Mouse (Mus musculus): ENCODE measurements around the gene Mvb12b. TPM values are rescaled to one million over a fixed set of nuclear protein-coding genes. Genes with fewer than 3 reads are reported as not detected.
A peak's percentile ranks its signal among the peaks of the same experiment; 100 is the strongest.

Gene Mvb12b
- polyA plus RNA-seq, 1 experiment from 2014 or later = 85.8 TPM

- no peak for ATAC-seq (replicated peaks)
- H3K36me3 ChIP-seq = peaks cover 37% of the 10 kb centered on the region
- no peaks in the 10 kb centered on the region for H3K27me3 ChIP-seq
- 75% methylated on average over 10 of the region's 10 CpGs for WGBS
- H3K4me3 ChIP-seq = no peak overlapping the region
- H3K4me2 ChIP-seq (replicated peaks) = no peak overlapping the region
- peaks cover 8% of the 10 kb centered on the region; the same call in 1 of the 2 replicates for H3K4me1 ChIP-seq
- no peak overlapping the region for H3K9ac ChIP-seq (replicated peaks)
- H3K9me3 ChIP-seq = no peaks in the 10 kb centered on the region
- H3K27ac ChIP-seq (replicated peaks) = peak overlapping the region; percentile 52; the same call in 1 of the 2 replicates
Measured at GRCm38 (mm10) chr2:33869689-33870343, 17.9 kb downstream of the Mvb12b start.

DNA sequence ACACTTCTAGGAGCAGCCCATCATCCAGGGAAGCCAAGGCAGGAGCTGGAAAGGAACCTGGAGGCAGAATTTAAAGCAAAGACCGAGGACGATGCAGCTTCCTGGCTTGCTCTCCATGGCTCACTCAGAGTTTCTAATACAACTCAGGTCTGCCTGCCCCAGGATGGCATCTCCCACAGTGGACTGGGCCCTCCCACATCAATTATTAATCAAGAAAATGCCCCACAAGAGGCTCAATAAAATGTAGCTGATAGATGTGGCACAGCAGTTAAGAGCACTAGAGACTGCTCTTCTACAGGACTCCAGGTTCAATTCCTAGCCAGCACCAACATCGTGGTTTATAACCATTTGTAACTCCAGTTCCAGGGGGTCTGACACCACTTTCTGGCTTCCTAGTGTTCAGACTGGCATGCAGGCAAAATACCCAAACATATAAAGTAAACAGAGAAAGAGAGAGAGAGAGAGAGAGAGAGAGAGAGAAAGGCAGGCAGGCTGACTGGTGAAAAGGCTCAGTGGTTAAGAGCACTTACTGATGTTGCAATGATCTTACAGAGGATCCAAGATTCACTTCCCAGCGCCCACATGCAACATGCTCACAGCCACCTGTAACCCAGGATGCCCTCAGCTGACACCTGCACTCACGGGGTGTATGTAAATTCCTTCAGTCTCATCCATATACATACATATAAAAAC, 18.6 kb downstream of the Mvb12b start:
- Histone ChIP-seq H3K4me2 (replicated peaks) (no peak overlapping the region), H3K9ac (replicated peaks) (no peak overlapping the region), H3K27ac (replicated peaks) (peak overlapping the region; percentile 3; the same call in 1 of the 2 replicates), H3K4me1 (peaks cover 8% of the 10 kb centered on the region; the same call in 1 of the 2 replicates), H3K9me3 (no peaks in the 10 kb centered on the region), H3K4me3 (no peak overlapping the region), H3K27me3 (no peaks in the 10 kb centered on the region), H3K36me3 (peaks cover 37% of the 10 kb centered on the region)
- 89% methylated on average over 5 of the region's 5 CpGs for WGBS
- ATAC-seq (replicated peaks) = no peak

- Histone ChIP-seq H3K4me1 (peaks cover 8% of the 10 kb centered on the region; the same call in 1 of the 2 replicates), H3K27ac (replicated peaks) (0 out of 2 replicates have a peak overlapping the region, but pooled peaks have one; percentile 3), H3K4me2 (replicated peaks) (no peak overlapping the region), H3K36me3 (peaks cover 29% of the 10 kb centered on the region), H3K27me3 (no peaks in the 10 kb centered on the region), H3K9me3 (no peaks in the 10 kb centered on the region), H3K4me3 (no peak overlapping the region), H3K9ac (replicated peaks) (no peak overlapping the region)
- 91% methylated on average over 4 of the region's 4 CpGs for WGBS
- ATAC-seq (replicated peaks) = no peak
Measured at GRCm38 (mm10) chr2:33868322-33868721, 19.4 kb downstream of the Mvb12b start.

GRCm38 (mm10) chr2:33856746-33857145, 31.0 kb downstream of the Mvb12b start:
- Histone ChIP-seq H3K4me1 (peaks cover 10% of the 10 kb centered on the region; the same call in 1 of the 2 replicates), H3K36me3 (no peaks in the 10 kb centered on the region), H3K9me3 (no peaks in the 10 kb centered on the region), H3K4me3 (no peak overlapping the region), H3K27me3 (no peaks in the 10 kb centered on the region), H3K4me2 (replicated peaks) (no peak overlapping the region), H3K27ac (replicated peaks) (0 out of 2 replicates have a peak overlapping the region, but pooled peaks have one; percentile 19), H3K9ac (replicated peaks) (no peak overlapping the region)
- 76% methylated on average over 2 of the region's 2 CpGs for WGBS
- no peak for ATAC-seq (replicated peaks)

- no peaks in the 10 kb centered on the region for H3K9me3 ChIP-seq
- no peak overlapping the region for H3K4me3 ChIP-seq
- no peaks in the 10 kb centered on the region for H3K36me3 ChIP-seq
- H3K27me3 ChIP-seq = no peaks in the 10 kb centered on the region
- H3K4me1 ChIP-seq = peaks cover 8% of the 10 kb centered on the region; the same call in 1 of the 2 replicates
- no peak overlapping the region for H3K27ac ChIP-seq (replicated peaks)
- ATAC-seq (replicated peaks) = 0 out of 2 replicates have a peak, but pooled peaks have one; percentile 13
- no peak overlapping the region for H3K4me2 ChIP-seq (replicated peaks)
- 82% methylated on average over 11 of the region's 11 CpGs for WGBS
- no peak overlapping the region for H3K9ac ChIP-seq (replicated peaks)
Measured at GRCm38 (mm10) chr2:33853011-33853976, 34.5 kb downstream of the Mvb12b start.

DNA sequence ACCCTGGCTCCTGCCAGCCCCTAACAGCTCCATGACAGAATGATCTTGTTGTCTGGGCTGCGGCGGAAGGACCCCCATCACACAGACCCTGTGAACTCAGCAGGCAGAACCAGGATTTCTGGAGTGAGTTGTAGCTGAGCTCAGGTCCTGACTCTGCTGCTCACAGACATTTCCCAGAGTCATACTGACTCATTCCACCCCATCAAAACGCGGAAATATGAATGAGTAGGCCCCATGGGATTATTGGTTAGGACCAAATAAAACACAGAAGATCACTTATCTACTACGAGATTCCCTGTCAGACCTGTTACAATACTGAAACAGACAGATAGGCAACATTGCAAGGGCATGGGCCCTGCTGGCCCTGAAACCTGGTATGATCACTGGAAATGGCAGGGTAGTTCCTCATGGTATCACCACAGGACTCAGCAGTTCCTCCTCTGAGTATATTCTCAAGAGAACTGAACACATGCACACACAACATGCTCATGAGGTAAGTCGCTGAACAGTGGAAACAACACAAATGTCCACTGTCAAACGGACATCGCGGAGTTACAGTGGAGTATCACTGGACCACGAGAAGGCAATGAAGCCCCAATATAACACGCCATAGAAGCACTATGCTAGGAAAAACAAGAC, 40.4 kb downstream of the Mvb12b start:
- ATAC-seq (replicated peaks) = no peak
- Histone ChIP-seq H3K9me3 (no peaks in the 10 kb centered on the region), H3K9ac (replicated peaks) (no peak overlapping the region), H3K27ac (replicated peaks) (peak overlapping the region; percentile 55), H3K36me3 (no peaks in the 10 kb centered on the region), H3K4me1 (peaks cover 18% of the 10 kb centered on the region), H3K4me2 (replicated peaks) (no peak overlapping the region), H3K27me3 (no peaks in the 10 kb centered on the region), H3K4me3 (no peak overlapping the region)
- WGBS = 88% methylated on average over 11 of the region's 11 CpGs

GRCm38 (mm10) chr2:33846635-33847034, 41.1 kb downstream of the Mvb12b start:
- Histone ChIP-seq H3K4me1 (peaks cover 18% of the 10 kb centered on the region), H3K36me3 (no peaks in the 10 kb centered on the region), H3K27me3 (no peaks in the 10 kb centered on the region), H3K27ac (replicated peaks) (peak overlapping the region; percentile 55), H3K9me3 (no peaks in the 10 kb centered on the region), H3K9ac (replicated peaks) (no peak overlapping the region), H3K4me3 (no peak overlapping the region), H3K4me2 (replicated peaks) (no peak overlapping the region)
- no peak for ATAC-seq (replicated peaks)
- WGBS = 61% methylated on average over 4 of the region's 4 CpGs

- ATAC-seq (replicated peaks) = no peak
- H3K27ac ChIP-seq (replicated peaks) = no peak overlapping the region
- H3K9me3 ChIP-seq = no peaks in the 10 kb centered on the region
- H3K4me1 ChIP-seq = peaks cover 20% of the 10 kb centered on the region
- H3K4me3 ChIP-seq = no peak overlapping the region
- H3K27me3 ChIP-seq = no peaks in the 10 kb centered on the region
- no peaks in the 10 kb centered on the region for H3K36me3 ChIP-seq
- 76% methylated on average over 2 of the region's 2 CpGs for WGBS
- no peak overlapping the region for H3K4me2 ChIP-seq (replicated peaks)
- H3K9ac ChIP-seq (replicated peaks) = no peak overlapping the region
Measured at GRCm38 (mm10) chr2:33843642-33844041, 44.1 kb downstream of the Mvb12b start.

DNA sequence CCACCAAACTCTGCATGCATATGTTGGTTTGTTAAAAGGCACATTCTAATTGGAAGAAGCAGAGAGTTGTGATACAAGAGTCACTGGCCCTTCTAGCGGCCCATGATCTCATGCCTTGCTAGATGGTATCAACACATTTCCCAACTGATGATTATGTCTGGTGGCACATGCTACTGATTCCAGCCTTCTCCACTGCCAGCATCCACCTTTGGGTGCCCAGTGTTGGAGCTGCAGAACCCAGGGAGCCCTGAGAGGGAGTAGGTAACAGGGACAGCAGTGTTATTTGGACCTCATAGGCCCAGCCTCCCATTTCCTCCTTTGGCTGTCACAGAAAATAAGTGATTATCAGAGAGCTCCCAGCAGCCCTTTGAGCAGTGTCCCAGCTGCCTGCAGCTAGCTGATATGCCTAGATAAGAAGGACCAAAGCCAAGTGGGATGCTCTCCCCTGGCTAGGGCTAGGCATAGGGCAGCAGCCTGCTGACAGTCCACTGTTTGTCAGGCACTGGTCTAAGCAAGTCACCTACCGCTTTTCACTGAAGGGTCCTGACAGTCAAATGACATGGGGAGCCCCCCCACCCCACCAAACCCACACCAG, 44.7 kb downstream of the Mvb12b start:
- Histone ChIP-seq H3K4me2 (replicated peaks) (no peak overlapping the region), H3K27ac (replicated peaks) (no peak overlapping the region), H3K4me1 (peaks cover 23% of the 10 kb centered on the region), H3K36me3 (no peaks in the 10 kb centered on the region), H3K9me3 (no peaks in the 10 kb centered on the region), H3K4me3 (no peak overlapping the region), H3K9ac (replicated peaks) (no peak overlapping the region), H3K27me3 (no peaks in the 10 kb centered on the region)
- WGBS = 97% methylated on average over 2 of the region's 2 CpGs
- no peak for ATAC-seq (replicated peaks)

DNA sequence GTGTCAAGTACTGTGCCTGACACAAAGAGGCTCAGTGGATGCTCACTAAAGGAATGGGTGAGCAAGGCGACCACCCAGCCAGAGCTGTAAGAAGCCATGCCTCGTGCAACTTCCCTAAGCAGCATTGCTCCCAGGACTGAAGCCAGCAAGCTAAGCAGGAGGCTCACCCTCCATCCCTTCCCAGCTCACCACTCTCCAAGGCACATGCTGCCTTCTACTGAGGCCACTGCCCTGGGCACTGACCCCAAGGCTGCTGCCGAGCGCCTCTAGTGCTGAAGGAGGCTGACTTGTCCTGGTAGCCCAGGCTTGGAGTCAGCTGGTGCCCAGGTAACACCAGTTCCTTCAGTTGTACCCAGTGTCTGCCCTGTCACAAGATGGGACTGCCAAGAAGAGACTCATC, 45.8 kb downstream of the Mvb12b start:
- Histone ChIP-seq H3K36me3 (0 out of 2 replicates have a peak, but pooled peaks cover 2% of the 10 kb centered on the region), H3K9ac (replicated peaks) (no peak overlapping the region), H3K4me3 (no peak overlapping the region), H3K4me2 (replicated peaks) (no peak overlapping the region), H3K4me1 (peaks cover 24% of the 10 kb centered on the region), H3K9me3 (no peaks in the 10 kb centered on the region), H3K27ac (replicated peaks) (no peak overlapping the region), H3K27me3 (no peaks in the 10 kb centered on the region)
- ATAC-seq (replicated peaks) = no peak
- 93% methylated on average over 4 of the region's 4 CpGs for WGBS

GRCm38 (mm10) chr2:33840483-33840882, 47.3 kb downstream of the Mvb12b start:
- Histone ChIP-seq H3K4me1 (peaks cover 24% of the 10 kb centered on the region), H3K4me2 (replicated peaks) (no peak overlapping the region), H3K27me3 (no peaks in the 10 kb centered on the region), H3K9ac (replicated peaks) (no peak overlapping the region), H3K9me3 (no peaks in the 10 kb centered on the region), H3K36me3 (0 out of 2 replicates have a peak, but pooled peaks cover 2% of the 10 kb centered on the region), H3K27ac (replicated peaks) (no peak overlapping the region), H3K4me3 (no peak overlapping the region)
- ATAC-seq (replicated peaks) = no peak
- WGBS = 46% methylated on average over 3 of the region's 3 CpGs

Measured in forebrain, embryonic 15.5 days (tissue).